ENCODE assay signal across 27 mouse cellular contexts in the genomic region with DNA sequence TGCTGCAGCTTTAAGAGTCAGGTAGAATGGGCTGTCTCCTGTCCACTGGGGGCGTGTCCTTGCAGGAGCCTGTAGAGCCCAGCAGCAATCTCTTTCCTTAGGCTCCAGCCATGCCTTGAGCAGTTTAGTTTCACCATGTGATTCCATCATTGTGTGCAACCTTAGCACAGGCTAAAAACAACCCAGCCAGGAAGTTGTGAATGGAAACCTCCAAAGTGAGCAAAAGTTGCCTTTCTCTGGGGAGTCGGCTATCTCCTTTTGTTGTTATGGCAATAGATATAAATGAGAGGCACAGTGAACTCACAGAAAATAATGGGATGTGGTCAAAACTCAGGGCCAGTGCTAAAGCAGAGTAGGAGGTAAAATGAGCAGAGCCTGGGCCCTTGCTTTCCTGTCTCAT.
DNase-seq lines count a peak whose midpoint lies in the region; ATAC-seq and TF ChIP-seq lines count a peak whose summit lies in the region.
"Had no signal": no experiment of that assay in that cellular context is flagged by ENCODE, and none has a peak within 500 bp of the region (broad histone marks: within the 10 kb centered on the region; RNA-seq: fewer than 3 reads in every experiment).

No protein-coding gene starts in this region.

- H3K9ac ChIP-seq in intestine, embryonic 16.5 days (ENCODE audit: low read depth, low read length): no peak overlapping the region
- H3K9ac ChIP-seq in intestine, embryonic 15.5 days: no peak overlapping the region
- no peak overlapping the region for H3K9ac ChIP-seq in stomach, postnatal 0 days (ENCODE audit: low read length)
- H3K9ac ChIP-seq: embryonic facial prominence, embryonic 12.5 days; forebrain, embryonic 12.5 days had no signal

- WGBS in intestine, embryonic 16.5 days: 44% methylated on average over 2 of the region's 2 CpGs
- 56% methylated on average over 2 of the region's 2 CpGs for WGBS in intestine, embryonic 15.5 days
- 58% methylated on average over 2 of the region's 2 CpGs for WGBS in stomach, postnatal 0 days

- no peak overlapping the region for H3K4me2 ChIP-seq in intestine, embryonic 16.5 days (ENCODE audit: low read depth, low read length)
- H3K4me2 ChIP-seq in intestine, embryonic 15.5 days (replicated peaks): no peak overlapping the region
- H3K4me2 ChIP-seq in stomach, postnatal 0 days (replicated peaks; ENCODE audit: low read depth): no peak overlapping the region
- H3K4me2 ChIP-seq: embryonic facial prominence, embryonic 12.5 days; forebrain, embryonic 12.5 days had no signal

- H3K27ac ChIP-seq in intestine, embryonic 16.5 days (ENCODE audit: low read length): no peak overlapping the region
- H3K27ac ChIP-seq in intestine, embryonic 15.5 days: no peak overlapping the region
- H3K27ac ChIP-seq in stomach, postnatal 0 days (replicated peaks): no peak overlapping the region
- H3K27ac ChIP-seq: embryonic facial prominence, embryonic 10.5 days; embryonic facial prominence, embryonic 12.5 days; forebrain, embryonic 10.5 days; forebrain, embryonic 12.5 days had no signal

- H3K9me3 ChIP-seq in intestine, embryonic 16.5 days (ENCODE audit: control insufficient read depth, low read length): no peaks in the 10 kb centered on the region
- H3K9me3 ChIP-seq in intestine, embryonic 15.5 days: no peaks in the 10 kb centered on the region
- no peaks in the 10 kb centered on the region for H3K9me3 ChIP-seq in stomach, postnatal 0 days (ENCODE audit: control insufficient read depth, low read length)
- H3K9me3 ChIP-seq: embryonic facial prominence, embryonic 10.5 days; embryonic facial prominence, embryonic 12.5 days; forebrain, embryonic 10.5 days; forebrain, embryonic 12.5 days; G1E had no signal

- ATAC-seq in intestine, embryonic 16.5 days: 0 out of 2 replicates have a peak, but pooled peaks have one; percentile 26
- no peak for ATAC-seq in intestine, embryonic 15.5 days
- no peak for ATAC-seq in stomach, postnatal 0 days (ENCODE audit: low FRiP score, low TSS enrichment)
- ATAC-seq: activated CD4-positive, CD25-positive, alpha-beta regulatory T cell, adult 4 months; CD4-positive, CD25-positive, alpha-beta regulatory T cell, adult 4 months; forebrain, embryonic 14.5 days; forebrain, embryonic 16.5 days; Patski had no signal

- DNase-seq in heart, adult 11 months: peak; percentile 61
- DNase-seq in heart, postnatal 4 days: no peak
- DNase-seq in ZHBTc4 (ENCODE audit: low read depth, low spot score): peak; percentile 9
- peak; percentile 19 for DNase-seq in stomach, postnatal 0 days (ENCODE audit: low spot score)
- no peak for DNase-seq in T-cell, adult 2 months (ENCODE audit: low spot score)
- DNase-seq: adrenal gland, adult 8-10 months; adrenal gland, postnatal 14 days; adrenal gland, postnatal 36 days; B cell, adult 2 months; cerebellum, adult 11-12 months; cerebellum, adult 2 months; cerebellum, adult 9-10 months; cerebellum, postnatal 10 days; cerebellum, postnatal 25 days had no signal

- H3K36me3 ChIP-seq in intestine, embryonic 16.5 days (ENCODE audit: control insufficient read depth, insufficient read depth, low read length): no peaks in the 10 kb centered on the region
- no peaks in the 10 kb centered on the region for H3K36me3 ChIP-seq in intestine, embryonic 15.5 days
- H3K36me3 ChIP-seq in stomach, postnatal 0 days (ENCODE audit: control insufficient read depth, insufficient read depth, low read length): no peaks in the 10 kb centered on the region
- H3K36me3 ChIP-seq: embryonic facial prominence, embryonic 10.5 days; forebrain, embryonic 10.5 days; forebrain, embryonic 12.5 days had no signal

- H3K27me3 ChIP-seq in intestine, embryonic 16.5 days (replicated peaks; ENCODE audit: control insufficient read depth, insufficient read depth, low read length): no peaks in the 10 kb centered on the region
- no peaks in the 10 kb centered on the region for H3K27me3 ChIP-seq in intestine, embryonic 15.5 days (replicated peaks)
- no peaks in the 10 kb centered on the region for H3K27me3 ChIP-seq in stomach, postnatal 0 days (ENCODE audit: control insufficient read depth, insufficient read depth, low read length)
- H3K27me3 ChIP-seq: CH12.LX; embryonic facial prominence, embryonic 12.5 days; forebrain, embryonic 12.5 days; Patski had no signal

- no peak overlapping the region for H3K4me3 ChIP-seq in intestine, embryonic 16.5 days (ENCODE audit: low read length)
- H3K4me3 ChIP-seq in intestine, embryonic 15.5 days (replicated peaks): no peak overlapping the region
- no peak overlapping the region for H3K4me3 ChIP-seq in stomach, postnatal 0 days (ENCODE audit: low read depth, low read length)
- H3K4me3 ChIP-seq: embryonic facial prominence, embryonic 10.5 days; embryonic facial prominence, embryonic 12.5 days; forebrain, embryonic 10.5 days; forebrain, embryonic 12.5 days had no signal

- TF ChIP-seq EP300 in stomach, postnatal 0 days (optimal IDR thresholded peaks at IDR 0.05): no peak

- TF ChIP-seq CTCF in stomach, postnatal 0 days (IDR thresholded peaks at IDR 0.05; ENCODE audit: low read depth): no peak

- H3K4me1 ChIP-seq in intestine, embryonic 16.5 days (ENCODE audit: control insufficient read depth, insufficient read depth, low read length): peaks cover 4% of the 10 kb centered on the region; the same call in 1 of the 2 replicates
- H3K4me1 ChIP-seq in intestine, embryonic 15.5 days (replicated peaks): no peaks in the 10 kb centered on the region
- no peaks in the 10 kb centered on the region for H3K4me1 ChIP-seq in stomach, postnatal 0 days (replicated peaks; ENCODE audit: control insufficient read depth, insufficient read depth)
- H3K4me1 ChIP-seq: embryonic facial prominence, embryonic 10.5 days; embryonic facial prominence, embryonic 12.5 days had no signal

Comparison
In these comparisons a context has a peak if more than half of its experiments do, and no peak if none do; other contexts are left out.
1. DNase-seq: peak in heart, adult 11 months (single experiment), ZHBTc4 (single experiment) and stomach, postnatal 0 days (single experiment); none in heart, postnatal 4 days (single experiment) and T-cell, adult 2 months (single experiment).